In the genomic region with DNA sequence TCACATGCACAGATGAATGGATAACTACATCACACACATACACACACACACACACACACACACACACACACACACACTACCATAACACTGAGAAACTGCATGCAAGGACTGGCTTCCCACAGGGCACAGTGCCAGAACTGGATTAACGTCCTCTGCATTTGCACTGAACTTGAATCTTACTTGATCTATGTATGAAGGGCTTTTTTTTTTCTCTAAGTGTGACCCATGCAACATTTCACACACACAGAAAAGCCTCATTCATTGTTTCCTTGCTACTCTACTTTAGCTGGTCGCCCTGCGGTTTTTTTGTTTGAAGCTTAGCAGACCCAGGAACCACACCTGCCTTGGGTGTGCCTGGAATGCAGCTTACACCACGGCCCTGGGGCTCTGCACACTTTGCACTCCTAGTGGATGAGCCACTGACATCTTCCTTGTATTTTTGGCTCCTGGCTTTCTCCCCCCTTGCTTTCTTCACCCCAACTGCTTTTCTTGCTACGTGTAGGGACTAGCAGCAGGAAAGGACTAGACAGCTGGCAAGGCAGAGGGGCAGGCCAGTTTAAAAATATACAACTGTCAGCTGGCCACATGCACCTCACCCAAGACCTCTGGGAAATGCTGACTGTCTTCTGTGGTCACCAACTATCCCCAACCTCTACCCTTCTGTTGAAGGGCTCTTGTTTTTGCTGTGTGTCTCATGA, we compare ENCODE assay signal across 9 mouse cellular contexts. TPM values are rescaled to one million over a fixed set of nuclear protein-coding genes. Genes with fewer than 3 reads are reported as not detected.
DNase-seq lines count a peak whose midpoint lies in the region; ATAC-seq and TF ChIP-seq lines count a peak whose summit lies in the region.
"Had no signal": no experiment of that assay in that cellular context is flagged by ENCODE, and none has a peak within 500 bp of the region (broad histone marks: within the 10 kb centered on the region; RNA-seq: fewer than 3 reads in every experiment).

No protein-coding gene starts in this region.

- H3K4me1 ChIP-seq in lung, embryonic 14.5 days (ENCODE audit: insufficient read depth): 0 out of 2 replicates have a peak, but pooled peaks cover 7% of the 10 kb centered on the region
- H3K4me1 ChIP-seq in intestine, embryonic 16.5 days (ENCODE audit: control insufficient read depth, insufficient read depth, low read length): peaks cover 12% of the 10 kb centered on the region
- peaks cover 21% of the 10 kb centered on the region for H3K4me1 ChIP-seq in thymus, adult 2 months (replicated peaks; ENCODE audit: control insufficient read depth, insufficient read depth, low read length)

- no peak overlapping the region for H3K4me3 ChIP-seq in lung, embryonic 14.5 days (ENCODE audit: low read depth, low read length)
- H3K4me3 ChIP-seq in intestine, embryonic 16.5 days (ENCODE audit: low read length): no peak overlapping the region
- H3K4me3 ChIP-seq in thymus, adult 2 months (ENCODE audit: control insufficient read depth, insufficient read depth, low read length): no peak overlapping the region

- H3K4me2 ChIP-seq in lung, embryonic 14.5 days: 0 out of 2 replicates have a peak overlapping the region, but pooled peaks have one; percentile 4
- no peak overlapping the region for H3K4me2 ChIP-seq in intestine, embryonic 16.5 days (ENCODE audit: low read depth, low read length)
- H3K4me2 ChIP-seq: midbrain, embryonic 11.5 days had no signal

- H3K27ac ChIP-seq in lung, embryonic 14.5 days (ENCODE audit: low read depth): peak overlapping the region; percentile 55; the same call in 1 of the 2 replicates
- H3K27ac ChIP-seq in intestine, embryonic 16.5 days (ENCODE audit: low read length): 0 out of 2 replicates have a peak overlapping the region, but pooled peaks have one; percentile 11
- H3K27ac ChIP-seq in thymus, adult 2 months (ENCODE audit: control insufficient read depth, insufficient read depth, low read length): no peak overlapping the region

- no peaks in the 10 kb centered on the region for H3K36me3 ChIP-seq in lung, embryonic 14.5 days (ENCODE audit: insufficient read depth)
- no peaks in the 10 kb centered on the region for H3K36me3 ChIP-seq in intestine, embryonic 16.5 days (ENCODE audit: control insufficient read depth, insufficient read depth, low read length)
- H3K36me3 ChIP-seq in thymus, adult 2 months (ENCODE audit: control insufficient read depth, insufficient read depth, low read length): no peaks in the 10 kb centered on the region

- TF ChIP-seq POLR2A in thymus, adult 2 months (IDR thresholded peaks at IDR 0.05; ENCODE audit: control insufficient read depth, extremely low read depth, insufficient read depth, low read length, poor library complexity): no peak

- H3K9ac ChIP-seq in lung, embryonic 14.5 days: no peak overlapping the region
- H3K9ac ChIP-seq in intestine, embryonic 16.5 days (ENCODE audit: low read depth, low read length): no peak overlapping the region

- no peak for TF ChIP-seq CTCF in lung, embryonic 14.5 days (IDR thresholded peaks at IDR 0.05; ENCODE audit: low read depth)
- TF ChIP-seq CTCF in thymus, adult 2 months (IDR thresholded peaks at IDR 0.05; ENCODE audit: borderline replicate concordance, control insufficient read depth, extremely low read depth, insufficient read depth, low read length, poor library complexity): no peak

- 31% methylated on average over 5 of the region's 5 CpGs for WGBS in lung, embryonic 14.5 days
- 18% methylated on average over 5 of the region's 5 CpGs for WGBS in intestine, embryonic 16.5 days
- 7% methylated on average over 5 of the region's 5 CpGs for WGBS in thymus, adult 2 months

- no peaks in the 10 kb centered on the region for H3K9me3 ChIP-seq in lung, embryonic 14.5 days (ENCODE audit: low read depth, low read length)
- no peaks in the 10 kb centered on the region for H3K9me3 ChIP-seq in intestine, embryonic 16.5 days (ENCODE audit: control insufficient read depth, low read length)

- DNase-seq in cerebellum, postnatal 10 days: peak; percentile 48
- DNase-seq in cerebellum, postnatal 36 days: no peak
- peak; percentile 73 for DNase-seq in lung, embryonic 14.5 days
- DNase-seq in lung, postnatal 14 days: no peak
- peak; percentile 55 for DNase-seq in thymus, adult 2 months
- DNase-seq in frontal cortex, postnatal 10 days (ENCODE audit: low spot score in 2 of 2): no peak
- DNase-seq in cerebellum, adult 11 months: no peak

- ATAC-seq in lung, embryonic 14.5 days (ENCODE audit: insufficient read depth): peak; percentile 65
- ATAC-seq in intestine, embryonic 16.5 days: peak; percentile 87

- no peaks in the 10 kb centered on the region for H3K27me3 ChIP-seq in lung, embryonic 14.5 days (ENCODE audit: insufficient read depth, low read length)
- H3K27me3 ChIP-seq in intestine, embryonic 16.5 days (replicated peaks; ENCODE audit: control insufficient read depth, insufficient read depth, low read length): no peaks in the 10 kb centered on the region
- H3K27me3 ChIP-seq in thymus, adult 2 months (ENCODE audit: control insufficient read depth, insufficient read depth, low read length): no peaks in the 10 kb centered on the region

RNA-seq across cellular contexts. Expression of a gene that starts 51.8 kb away (rescaled TPM):
- 181 and 185 TPM in 2 replicates for polyA plus RNA-seq in lung, embryonic 14.5 days (2014; fragmentation: Nextera tagmentation; extraction: Ambion mirVana)
- 121 and 129 TPM in 2 replicates for polyA plus RNA-seq in intestine, embryonic 16.5 days (2015; fragmentation: Nextera tagmentation; extraction: Ambion mirVana)
- polyA plus RNA-seq in thymus, adult 2 months (2012; rRNA removed): 78.5 and 117 TPM in 2 replicates

Comparison
In these comparisons a context has a peak if more than half of its experiments do, and no peak if none do; other contexts are left out.
1. DNase-seq: peak in cerebellum, postnatal 10 days (2 of 2), lung, embryonic 14.5 days (single experiment) and thymus, adult 2 months (single experiment); none in cerebellum, postnatal 36 days (0 of 2), lung, postnatal 14 days (single experiment), frontal cortex, postnatal 10 days (0 of 2) and cerebellum, adult 11 months (single experiment).